Comparison of ENCODE assay signal across 8 mouse cellular contexts in genomic region chr17:87612796-87613195, GRCm38 (mm10). TPM values are rescaled to one million over a fixed set of nuclear protein-coding genes. Genes with fewer than 3 reads are reported as not detected.
DNase-seq lines count a peak whose midpoint lies in the region; ATAC-seq lines count a peak whose summit lies in the region.

No protein-coding gene starts in this region.

- peak overlapping the region; percentile 76 for H3K4me2 ChIP-seq in intestine, embryonic 15.5 days (replicated peaks)
- peak overlapping the region; percentile 60 for H3K4me2 ChIP-seq in midbrain, embryonic 16.5 days (ENCODE audit: low read length)

- H3K27me3 ChIP-seq in intestine, embryonic 15.5 days (replicated peaks): no peaks in the 10 kb centered on the region
- H3K27me3 ChIP-seq in midbrain, embryonic 16.5 days (ENCODE audit: control insufficient read depth, insufficient read depth, low read depth, low read length): no peaks in the 10 kb centered on the region

- peak overlapping the region; percentile 36 for H3K4me3 ChIP-seq in intestine, embryonic 15.5 days (replicated peaks)
- H3K4me3 ChIP-seq in midbrain, embryonic 16.5 days (ENCODE audit: low read depth, low read length): peak overlapping the region; percentile 33

- WGBS in intestine, embryonic 15.5 days: 17% methylated on average over 18 of the region's 18 CpGs
- WGBS in midbrain, embryonic 16.5 days: 8% methylated on average over 18 of the region's 18 CpGs

- peak; percentile 29 for DNase-seq in embryo, embryonic 10 days (ENCODE audit: low spot score)
- no peak for DNase-seq in embryo, embryonic 9.5 days (ENCODE audit: extremely low spot score)
- DNase-seq in urinary bladder, adult 18-20 months (ENCODE audit: low spot score in 2 of 2): peak; percentile 20 to 31
- no peak for DNase-seq in urinary bladder, postnatal 36 days (ENCODE audit: low spot score in 2 of 2)
- no peak for DNase-seq in frontal cortex, postnatal 36 days (ENCODE audit: low spot score in 2 of 2)
- no peak for DNase-seq in adrenal gland, adult 2 months

- peaks cover 16% of the 10 kb centered on the region for H3K4me1 ChIP-seq in intestine, embryonic 15.5 days (replicated peaks)
- H3K4me1 ChIP-seq in midbrain, embryonic 16.5 days (ENCODE audit: control insufficient read depth, insufficient read depth, low read length): peaks cover 13% of the 10 kb centered on the region; the same call in 1 of the 2 replicates

- H3K9ac ChIP-seq in intestine, embryonic 15.5 days: peak overlapping the region; percentile 61
- H3K9ac ChIP-seq in midbrain, embryonic 16.5 days (ENCODE audit: low read depth, low read length): peak overlapping the region; percentile 63

- ATAC-seq in intestine, embryonic 15.5 days: peak; percentile 5; the same call in 1 of the 2 replicates
- peak; percentile 25 for ATAC-seq in midbrain, embryonic 16.5 days

- no peaks in the 10 kb centered on the region for H3K36me3 ChIP-seq in intestine, embryonic 15.5 days
- no peaks in the 10 kb centered on the region for H3K36me3 ChIP-seq in midbrain, embryonic 16.5 days (ENCODE audit: control insufficient read depth, insufficient read depth, low read length)

- no peaks in the 10 kb centered on the region for H3K9me3 ChIP-seq in intestine, embryonic 15.5 days
- H3K9me3 ChIP-seq in midbrain, embryonic 16.5 days (replicated peaks; ENCODE audit: control insufficient read depth, low read length, poor library complexity, severe bottlenecking): no peaks in the 10 kb centered on the region

- H3K27ac ChIP-seq in intestine, embryonic 15.5 days: peak overlapping the region; percentile 92
- peak overlapping the region; percentile 96 for H3K27ac ChIP-seq in midbrain, embryonic 16.5 days (ENCODE audit: low read length)

RNA-seq across cellular contexts. Expression of gene Epcam, which starts 23.0 kb away (rescaled TPM):
- polyA plus RNA-seq in intestine, embryonic 15.5 days (2015; fragmentation: Nextera tagmentation; extraction: Ambion mirVana): 958 and 974 TPM in 2 replicates
- 3.3 and 4.1 TPM in 2 replicates for polyA plus RNA-seq in midbrain, embryonic 16.5 days (2015; fragmentation: Nextera tagmentation; extraction: Ambion mirVana)
- total RNA-seq in adrenal gland, adult 2 months (2021): under 1 TPM; 0.35 to 0.38 TPM
- 0.22 TPM in 1 of 2 replicates, not detected in the other for polyA plus RNA-seq in adrenal gland, adult 2 months (2012; rRNA removed)

RNA-seq across cellular contexts. Expression of gene Msh2, which starts 59.3 kb away (rescaled TPM):
- 63.7 and 74.5 TPM in 2 replicates for polyA plus RNA-seq in intestine, embryonic 15.5 days (2015; fragmentation: Nextera tagmentation; extraction: Ambion mirVana)
- polyA plus RNA-seq in midbrain, embryonic 16.5 days (2015; fragmentation: Nextera tagmentation; extraction: Ambion mirVana): 64.5 and 66.4 TPM in 2 replicates
- 10 to 100 TPM; 16.8 to 21.6 TPM for total RNA-seq in adrenal gland, adult 2 months (2021)
- polyA plus RNA-seq in adrenal gland, adult 2 months (2012; rRNA removed): 2.3 and 6.1 TPM in 2 replicates

Comparison
In these comparisons a context has a peak if more than half of its experiments do, and no peak if none do; other contexts are left out.
1. DNase-seq: peak in embryo, embryonic 10 days (single experiment) and urinary bladder, adult 18-20 months (2 of 2); none in embryo, embryonic 9.5 days (single experiment), urinary bladder, postnatal 36 days (0 of 2), frontal cortex, postnatal 36 days (0 of 2) and adrenal gland, adult 2 months (single experiment).
2. RNA of gene Epcam, which starts 23.0 kb away (polyA plus RNA-seq): 958 to 974 TPM in intestine, embryonic 15.5 days; 3.3 to 4.1 TPM in midbrain, embryonic 16.5 days and 0.22 TPM in adrenal gland, adult 2 months; every median in the first group is over 100 times any median in the second.